Mouse (Mus musculus) heart, embryonic 14.5 days (tissue): ENCODE measurements at regions not wholly inside any gene's neighbourhood (a gene's known extent, or its start where the extent isn't known, plus 50 kb on each side); places are given as distances from the start of the nearest gene placed in this dataset.

Experiments used
- ATAC-seq: fragments of 200-750 bp; cut with Nextera tagmentation; 2 replicates; pipeline ENCODE4 v1.8.0; 2017; ENCODE audit warnings: low read depth, moderate TSS enrichment; ENCODE audit not compliant: insufficient number of reproducible peaks, insufficient read depth, low FRiP score
- H3K27ac ChIP-seq, 2 experiments: fragments of 200-500 bp in 1 of 2; fragments of 300-500 bp in 1 of 2; sonication (generic) in 1 of 2; replicated peaks in 1 of 2; 2 replicates each; pipeline ENCODE4 v1.5.1; 2012 to 2014; ENCODE audit warnings: low read depth in 2 of 2, low read length in 2 of 2, control low read depth in 1 of 2, mild to moderate bottlenecking in 1 of 2, mixed read lengths in 1 of 2; ENCODE audit not compliant: control insufficient read depth in 1 of 2, insufficient read depth in 1 of 2
- H3K27me3 ChIP-seq: fragments of 300-500 bp; sonication (generic); 2 replicates; pipeline ENCODE4 v1.6.1; 2014; ENCODE audit warnings: mild to moderate bottlenecking, low read length, control low read depth; ENCODE audit not compliant: control insufficient read depth, insufficient read depth
- H3K36me3 ChIP-seq: fragments of 300-500 bp; sonication (generic); 2 replicates; pipeline ENCODE4 v1.6.1; 2014; ENCODE audit warnings: mild to moderate bottlenecking, control low read depth, low read length, mixed read lengths; ENCODE audit not compliant: control insufficient read depth, insufficient read depth
- H3K4me1 ChIP-seq, 2 experiments: fragments of 200-500 bp in 1 of 2; fragments of 300-500 bp in 1 of 2; sonication (generic) in 1 of 2; 2 replicates each; pipeline ENCODE4 v1.6.1; 2012 to 2014; ENCODE audit warnings: low read length in 2 of 2, control low read depth in 1 of 2, mixed read lengths in 1 of 2; ENCODE audit not compliant: control insufficient read depth in 2 of 2, insufficient read depth in 2 of 2
- H3K4me2 ChIP-seq: fragments of 300-500 bp; sonication (generic); 2 replicates; pipeline ENCODE4 v1.6.1; 2014; ENCODE audit warnings: mild to moderate bottlenecking, low read length
- H3K4me3 ChIP-seq, 2 experiments: fragments of 200-500 bp in 1 of 2; fragments of 300-500 bp in 1 of 2; sonication (generic) in 1 of 2; 2 replicates each; pipeline ENCODE4 v1.5.1; 2012 to 2014; ENCODE audit warnings: low read length in 2 of 2, mild to moderate bottlenecking in 2 of 2, control low read depth in 1 of 2, low read depth in 1 of 2, moderate library complexity in 1 of 2; ENCODE audit not compliant: control insufficient read depth in 1 of 2, insufficient read depth in 1 of 2
- H3K9ac ChIP-seq: fragments of 300-500 bp; sonication (generic); 2 replicates; pipeline ENCODE4 v1.6.1; 2014; ENCODE audit warnings: mild to moderate bottlenecking, low read length
- H3K9me3 ChIP-seq: fragments of 300-500 bp; sonication (generic); 2 replicates; pipeline ENCODE4 v1.6.1; 2016; ENCODE audit warnings: low read length, control low read depth; ENCODE audit not compliant: control insufficient read depth
- WGBS: fragments of 180-500 bp; shearing (Covaris S2); extraction: QIAGEN DNeasy Blood & Tissue Kit; methylation state at CpG from one replicate; pipeline ENCODE4 v1.1.7; 2014; 5-methylcytosine and 5-hydroxymethylcytosine counted together

DNA sequence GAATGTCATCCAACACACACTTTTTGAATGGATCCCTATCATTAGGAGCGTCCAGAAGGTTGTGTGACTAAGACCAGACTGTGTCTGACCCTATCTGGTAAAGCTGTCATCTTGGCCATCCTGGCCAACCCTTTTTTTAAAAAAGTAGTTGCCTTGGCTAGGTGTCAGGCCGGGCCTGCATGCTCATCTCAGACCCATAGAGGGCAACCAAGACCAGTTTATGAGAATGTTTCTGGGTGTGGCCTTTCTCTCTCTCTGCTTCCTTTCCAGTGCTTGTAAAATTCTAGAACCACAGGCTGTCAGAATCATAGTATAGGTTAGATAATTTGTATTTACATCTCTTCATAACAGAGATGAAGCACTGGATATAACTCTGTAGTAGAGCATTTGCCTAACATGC, 62.8 kb upstream of the Las1l start:
- H3K9ac ChIP-seq: no peak overlapping the region
- 14% methylated on average over 2 of the region's 2 CpGs for WGBS
- no peak overlapping the region for H3K4me2 ChIP-seq
- no peaks in the 10 kb centered on the region for H3K27me3 ChIP-seq
- no peak for ATAC-seq
- no peaks in the 10 kb centered on the region for H3K36me3 ChIP-seq
- H3K4me1 ChIP-seq: no peaks in the 10 kb centered on the region
- H3K4me3 ChIP-seq: no peak overlapping the region
- no peak overlapping the region for H3K27ac ChIP-seq
- H3K9me3 ChIP-seq: no peaks in the 10 kb centered on the region

DNA sequence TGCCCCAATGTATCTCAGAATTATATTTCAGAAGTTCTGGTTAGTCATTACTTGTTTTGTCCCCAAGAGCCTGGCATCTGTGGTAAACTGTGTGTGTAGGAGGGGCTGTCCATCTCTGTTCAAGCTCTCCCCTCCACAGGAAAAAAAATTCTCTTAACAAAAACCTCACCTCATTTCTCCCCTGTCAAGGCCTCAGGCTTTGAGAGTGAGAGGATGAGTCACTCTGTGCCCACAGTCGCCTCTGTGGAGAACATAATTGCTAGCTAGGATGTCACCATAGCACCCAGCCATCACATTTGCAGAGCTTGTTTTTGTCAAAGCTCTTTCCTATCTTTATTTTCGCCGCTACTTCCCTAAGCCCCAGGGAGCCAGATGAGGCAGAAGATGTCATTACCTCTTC, 63.6 kb upstream of the Las1l start:
- ATAC-seq: no peak
- H3K4me3 ChIP-seq: no peak overlapping the region
- no peaks in the 10 kb centered on the region for H3K9me3 ChIP-seq
- H3K4me2 ChIP-seq: no peak overlapping the region
- H3K27me3 ChIP-seq: no peaks in the 10 kb centered on the region
- H3K36me3 ChIP-seq: no peaks in the 10 kb centered on the region
- no peaks in the 10 kb centered on the region for H3K4me1 ChIP-seq
- no peak overlapping the region for H3K9ac ChIP-seq
- 40% methylated on average over 3 of the region's 3 CpGs for WGBS
- H3K27ac ChIP-seq: no peak overlapping the region

DNA sequence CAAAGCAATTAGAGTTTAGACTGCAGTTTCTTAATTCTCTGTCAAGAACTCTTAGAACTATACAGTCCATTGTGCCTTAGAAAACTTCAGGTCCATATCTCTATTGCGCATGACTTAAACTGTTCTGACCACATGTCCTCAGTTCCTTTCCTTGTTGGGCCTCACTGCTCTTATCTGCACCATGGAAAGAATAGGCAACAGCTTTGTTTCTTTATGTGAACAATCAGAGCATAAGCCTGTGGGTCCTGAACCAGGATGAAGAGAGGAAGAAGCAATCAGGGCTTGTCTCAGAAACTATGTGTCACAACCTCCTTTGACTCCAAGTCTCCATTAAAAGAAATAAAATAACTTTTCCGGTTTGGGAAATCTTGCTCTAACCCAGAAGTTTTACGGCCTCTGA, 68.6 kb upstream of the Las1l start:
- H3K9me3 ChIP-seq: no peaks in the 10 kb centered on the region
- H3K4me1 ChIP-seq: peaks cover 0 to 3% of the 10 kb centered on the region in 2 experiments; a peak in 2 of 4 replicates
- ATAC-seq: peak; percentile 66; the same call in 1 of the 2 replicates
- H3K36me3 ChIP-seq: no peaks in the 10 kb centered on the region
- H3K27ac ChIP-seq: peak overlapping the region; percentile 82 to 94
- H3K27me3 ChIP-seq: no peaks in the 10 kb centered on the region
- WGBS: 73% methylated on average over 3 of the region's 3 CpGs
- no peak overlapping the region for H3K4me3 ChIP-seq
- H3K9ac ChIP-seq: no peak overlapping the region
- H3K4me2 ChIP-seq: no peak overlapping the region

DNA sequence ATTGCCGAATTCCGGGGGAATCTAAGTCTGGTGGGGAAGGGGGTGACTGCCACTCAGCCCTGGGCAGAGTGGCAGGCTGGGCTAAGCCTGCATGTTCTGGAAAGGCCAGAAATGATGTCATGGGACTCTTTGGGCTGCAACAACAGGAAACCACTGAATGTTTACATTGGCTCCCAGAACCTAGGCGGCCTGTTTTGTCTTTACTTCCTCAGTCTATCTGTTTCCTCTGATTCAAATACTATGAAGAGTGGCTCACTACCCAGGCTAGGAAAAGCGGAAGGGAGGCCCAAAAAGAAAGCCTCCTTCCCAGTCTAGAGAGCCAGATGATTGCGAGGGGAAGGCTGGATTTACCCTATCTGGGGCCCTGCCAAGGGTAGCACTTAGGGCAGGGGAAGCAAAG, 69.1 kb upstream of the Las1l start:
- Histone ChIP-seq H3K4me1 (peaks cover 0 to 3% of the 10 kb centered on the region in 2 experiments; a peak in 2 of 4 replicates), H3K4me3 (no peak overlapping the region), H3K9me3 (no peaks in the 10 kb centered on the region), H3K36me3 (no peaks in the 10 kb centered on the region), H3K27me3 (no peaks in the 10 kb centered on the region), H3K9ac (no peak overlapping the region), H3K4me2 (no peak overlapping the region), H3K27ac (peak overlapping the region; percentile 82 to 94)
- peak; percentile 80 for ATAC-seq
- 43% methylated on average over 5 of the region's 5 CpGs for WGBS

DNA sequence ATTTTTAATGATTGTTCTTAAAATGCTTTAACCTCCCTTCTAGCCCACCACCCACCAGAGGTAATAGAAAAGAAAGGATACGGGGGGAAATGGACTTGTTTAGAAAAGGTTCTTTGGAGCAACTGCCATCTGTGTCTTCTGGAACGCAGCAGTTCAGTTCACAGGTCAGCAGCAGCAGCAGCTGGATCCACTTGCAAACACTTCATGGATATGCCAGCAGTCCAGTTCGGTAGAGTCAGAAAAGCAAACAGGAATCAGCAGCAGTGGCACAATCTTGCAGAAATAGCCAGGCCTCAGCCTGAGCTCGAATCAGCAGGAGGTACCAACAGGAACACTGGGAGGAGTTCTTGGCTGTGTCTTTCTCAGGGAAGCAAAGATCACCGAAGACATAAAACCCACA, 64.3 kb upstream of the Msn start:
- no peak overlapping the region for H3K27ac ChIP-seq
- H3K9ac ChIP-seq: no peak overlapping the region
- H3K27me3 ChIP-seq: no peaks in the 10 kb centered on the region
- no peaks in the 10 kb centered on the region for H3K4me1 ChIP-seq
- no peak overlapping the region for H3K4me3 ChIP-seq
- no peaks in the 10 kb centered on the region for H3K9me3 ChIP-seq
- WGBS: 70% methylated on average over 5 of the region's 5 CpGs
- H3K4me2 ChIP-seq: no peak overlapping the region
- ATAC-seq: no peak
- no peaks in the 10 kb centered on the region for H3K36me3 ChIP-seq

DNA sequence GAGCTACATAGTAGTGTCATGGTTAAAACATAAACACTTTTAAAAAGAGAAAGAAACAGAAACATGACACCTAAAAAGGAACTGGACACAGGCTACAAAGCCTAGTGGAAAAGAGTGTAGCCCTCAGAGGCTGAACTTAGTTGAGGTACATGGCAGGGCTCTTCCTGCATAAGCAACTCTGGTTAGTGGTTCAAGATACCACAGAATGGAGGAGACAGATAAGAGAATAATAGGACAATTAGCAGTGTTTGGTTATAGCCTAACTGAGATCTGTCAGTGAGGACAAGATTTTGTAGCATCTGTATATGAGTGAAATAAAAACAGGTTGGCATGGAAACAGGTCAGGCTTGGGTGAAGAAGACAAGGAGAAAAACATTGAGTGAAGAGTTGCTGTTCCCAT, 60.5 kb upstream of the Msn start:
- Histone ChIP-seq H3K4me1 (no peaks in the 10 kb centered on the region), H3K9me3 (no peaks in the 10 kb centered on the region), H3K9ac (no peak overlapping the region), H3K36me3 (no peaks in the 10 kb centered on the region), H3K27ac (no peak overlapping the region), H3K4me3 (no peak overlapping the region), H3K4me2 (no peak overlapping the region), H3K27me3 (no peaks in the 10 kb centered on the region)
- ATAC-seq: no peak

DNA sequence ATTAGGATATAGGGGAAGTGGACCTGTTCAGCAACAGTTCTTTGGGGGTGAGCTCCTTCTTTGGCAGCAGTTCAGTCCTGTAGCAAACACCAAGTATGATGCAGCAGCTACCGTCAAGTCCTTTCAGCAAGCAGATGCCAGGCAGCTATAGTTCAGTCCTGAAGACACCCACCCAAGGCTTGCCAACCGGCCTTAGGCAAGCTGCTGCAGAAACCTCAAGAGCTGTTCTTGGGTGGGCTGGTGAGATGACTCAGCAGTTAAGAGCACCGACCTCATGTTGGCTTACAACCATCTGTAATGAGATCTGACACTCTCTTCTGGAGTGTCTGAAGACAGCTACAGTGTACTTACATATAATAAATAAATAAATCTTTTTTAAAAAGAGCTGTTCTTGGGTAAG, 53.6 kb upstream of the Msn start:
- WGBS: 54% methylated on average over 3 of the region's 3 CpGs
- H3K4me1 ChIP-seq: no peaks in the 10 kb centered on the region
- no peak for ATAC-seq

More for the DNA sequence above, 53.6 kb upstream of the Msn start:
- no peaks in the 10 kb centered on the region for H3K9me3 ChIP-seq
- H3K4me3 ChIP-seq: no peak overlapping the region
- no peak overlapping the region for H3K9ac ChIP-seq
- no peak overlapping the region for H3K27ac ChIP-seq
- no peak overlapping the region for H3K4me2 ChIP-seq
- no peaks in the 10 kb centered on the region for H3K36me3 ChIP-seq
- no peaks in the 10 kb centered on the region for H3K27me3 ChIP-seq
